Mouse (Mus musculus) limb, embryonic 14.5 days (tissue): ENCODE data around the gene Fmc1. TPM values are rescaled to one million over a fixed set of nuclear protein-coding genes. Genes with fewer than 3 reads are reported as not detected.

ENCODE experiments used
- ATAC-seq: fragments of 200-750 bp; cut with Nextera tagmentation; 2 replicates; pipeline ENCODE4 v1.8.0; 2017; ENCODE audit warnings: low read depth, moderate number of reproducible peaks, moderate TSS enrichment; ENCODE audit not compliant: low FRiP score
- DNase-seq: peaks from one replicate; pipeline ENCODE4 v3.0.0-alpha.2; 2015; ENCODE audit warnings: low spot score
- H3K27ac ChIP-seq: fragments of 300-500 bp; sonication (generic); replicated peaks from 2 replicates; pipeline ENCODE4 v1.5.1; 2014; ENCODE audit warnings: low read depth, mild to moderate bottlenecking, low read length, moderate library complexity, mixed read lengths
- H3K27me3 ChIP-seq: fragments of 300-500 bp; sonication (generic); 2 replicates; pipeline ENCODE4 v1.6.1; 2014; ENCODE audit warnings: low read length, mixed read lengths; ENCODE audit not compliant: control insufficient read depth, insufficient read depth
- H3K36me3 ChIP-seq: fragments of 300-500 bp; sonication (generic); 2 replicates; pipeline ENCODE4 v1.6.1; 2014; ENCODE audit warnings: mild to moderate bottlenecking, low read length, moderate library complexity, mixed read lengths; ENCODE audit not compliant: control insufficient read depth, insufficient read depth
- H3K4me1 ChIP-seq: fragments of 300-500 bp; sonication (generic); 2 replicates; pipeline ENCODE4 v1.6.1; 2014; ENCODE audit warnings: antibody characterized with exemption, low read length, mixed read lengths; ENCODE audit not compliant: control insufficient read depth, insufficient read depth
- H3K4me2 ChIP-seq: fragments of 300-500 bp; sonication (generic); replicated peaks from 2 replicates; pipeline ENCODE4 v1.6.1; 2014; ENCODE audit warnings: low read depth, mild to moderate bottlenecking, low read length, moderate library complexity; ENCODE audit not compliant: severe bottlenecking
- H3K4me3 ChIP-seq: fragments of 300-500 bp; sonication (generic); replicated peaks from 2 replicates; pipeline ENCODE4 v1.5.1; 2014; ENCODE audit warnings: low read length
- H3K9ac ChIP-seq: fragments of 300-500 bp; sonication (generic); 2 replicates; pipeline ENCODE4 v1.6.1; 2014; ENCODE audit warnings: mild to moderate bottlenecking, low read depth, low read length, moderate library complexity; ENCODE audit not compliant: severe bottlenecking
- H3K9me3 ChIP-seq: fragments of 300-500 bp; sonication (generic); 2 replicates; pipeline ENCODE4 v1.6.1; 2016; ENCODE audit warnings: low read length; ENCODE audit not compliant: control insufficient read depth
- POLR2A ChIP-seq: fragments of 200-500 bp; IDR thresholded peaks from 2 replicates; pipeline ENCODE4 v1.8.0; 2012; ENCODE audit warnings: inconsistent platforms, mild to moderate bottlenecking, moderate library complexity, borderline replicate concordance; ENCODE audit not compliant: insufficient read depth, insufficient read length; ENCODE audit errors: extremely low read depth
- WGBS: fragments of 180-500 bp; shearing (Covaris S2); extraction: QIAGEN DNeasy Blood & Tissue Kit; methylation state at CpG from one replicate; pipeline ENCODE4 v1.1.7; 2014; 5-methylcytosine and 5-hydroxymethylcytosine counted together
- polyA plus RNA-seq, 2 experiments: library from polyadenylated mRNA; depleted of rRNA in 1 of 2; stranded (reverse) in 1 of 2; unstranded in 1 of 2; fragments of >200 nt; fragmentation: Nextera tagmentation in 1 of 2; extraction: Ambion mirVana in 1 of 2; gene quantifications; 2 replicates each; pipeline versions ENCODE4 v1.2.1 to v1.2.3; 2012 to 2014

The Fmc1 gene
- polyA plus RNA-seq (2012; rRNA removed) (78.3 and 87.5 TPM in 2 replicates), polyA plus RNA-seq (2014; fragmentation: Nextera tagmentation; extraction: Ambion mirVana) (92.0 and 102 TPM in 2 replicates)

DNA sequence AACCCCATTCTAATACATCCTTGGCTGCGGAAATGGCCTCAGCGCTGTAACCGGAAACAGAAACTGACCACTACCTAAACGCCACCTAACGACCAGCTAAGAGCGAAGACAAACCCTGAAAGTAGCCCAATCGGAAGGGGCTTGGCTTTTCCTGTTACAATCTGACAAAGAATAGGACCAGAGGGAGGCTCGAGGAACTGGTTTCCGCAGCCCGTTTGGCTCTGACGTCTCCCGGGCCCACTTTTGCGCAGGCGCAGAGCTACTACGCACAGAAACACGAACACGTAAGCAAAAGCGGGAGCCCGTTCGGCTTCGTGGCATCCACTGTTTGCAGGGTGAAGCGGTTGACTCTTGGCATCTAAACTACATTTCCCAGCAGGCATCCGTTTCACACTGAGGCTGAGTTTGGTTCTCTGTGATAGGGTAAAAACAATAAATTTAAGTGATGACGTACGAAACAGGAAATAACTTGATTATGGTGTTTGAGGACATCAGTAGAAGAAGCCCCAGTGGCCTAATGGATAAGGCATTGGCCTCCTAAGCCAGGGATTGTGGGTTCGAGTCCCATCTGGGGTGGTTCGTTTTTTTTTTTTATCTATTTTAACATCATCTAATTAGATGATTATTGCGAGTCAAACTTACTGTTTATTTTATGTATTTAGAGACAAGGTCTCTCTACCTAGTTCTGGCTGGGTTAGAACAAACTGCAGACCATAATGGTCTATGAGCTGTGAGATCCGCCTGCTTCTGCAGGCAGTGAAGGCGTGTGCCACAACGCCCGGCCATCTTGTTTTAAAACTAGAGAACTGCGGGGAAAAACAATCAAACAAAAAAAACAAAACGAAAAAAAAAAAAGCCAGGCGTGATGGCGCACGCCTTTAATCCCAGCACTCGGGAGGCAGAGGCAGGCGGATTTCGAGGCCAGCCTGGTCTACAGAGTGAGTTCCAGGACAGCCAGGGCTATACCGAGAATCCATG, at the start of gene Fmc1:
Gene Fmc1, plus strand, starts transcription at position 75 of the 978 bp plus-strand sequence.
- WGBS, result 5% methylated on average over 41 of the region's 41 CpGs
- peak; percentile 93 for ATAC-seq
- TF ChIP-seq POLR2A, result peak; percentile 50; the same call in 1 of the 2 replicates

DNA sequence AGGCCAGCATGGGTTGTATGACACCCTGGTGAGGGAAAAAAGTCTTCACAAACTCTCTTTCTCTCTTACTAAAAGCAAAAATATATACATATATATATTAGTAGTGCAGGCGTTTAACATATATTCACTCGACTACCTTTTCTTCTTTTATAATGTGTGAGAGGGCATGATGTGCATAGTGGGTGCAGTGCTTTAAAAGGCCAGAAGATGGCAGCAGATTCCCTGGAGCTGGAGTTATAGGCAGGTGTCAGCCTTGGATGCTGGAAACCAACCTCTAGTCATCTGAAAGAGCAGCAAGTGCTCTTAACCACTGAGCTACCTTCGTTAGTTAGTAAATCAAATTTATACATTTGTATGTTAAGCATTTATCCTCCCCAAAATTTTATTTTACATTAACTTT, 40.8 kb upstream of the Fmc1 start:
- Histone ChIP-seq H3K36me3 (peaks cover 58% of the 10 kb centered on the region), H3K4me3 (no peak overlapping the region), H3K27ac (no peak overlapping the region), H3K4me2 (no peak overlapping the region), H3K9ac (no peak overlapping the region), H3K4me1 (no peaks in the 10 kb centered on the region), H3K27me3 (no peaks in the 10 kb centered on the region), H3K9me3 (no peaks in the 10 kb centered on the region)
- TF ChIP-seq POLR2A, result no peak
- DNase-seq (peak; percentile 19), ATAC-seq (no peak)
- 91% methylated on average over 3 of the region's 3 CpGs for WGBS

More for the DNA sequence above, at the start of gene Fmc1:
- Histone ChIP-seq H3K4me2 (peak within 1 kb of the TSS; percentile 65), H3K4me1 (peaks cover 3% of the 10 kb centered on the region; the same call in 1 of the 2 replicates), H3K27me3 (no peaks in the 10 kb centered on the region), H3K27ac (peak within 1 kb of the TSS; percentile 95), H3K4me3 (peak within 1 kb of the TSS; percentile 82), H3K9ac (peak within 1 kb of the TSS; percentile 86), H3K36me3 (no peaks in the 10 kb centered on the region), H3K9me3 (no peaks in the 10 kb centered on the region)
- DNase-seq, result peak; percentile 99

DNA sequence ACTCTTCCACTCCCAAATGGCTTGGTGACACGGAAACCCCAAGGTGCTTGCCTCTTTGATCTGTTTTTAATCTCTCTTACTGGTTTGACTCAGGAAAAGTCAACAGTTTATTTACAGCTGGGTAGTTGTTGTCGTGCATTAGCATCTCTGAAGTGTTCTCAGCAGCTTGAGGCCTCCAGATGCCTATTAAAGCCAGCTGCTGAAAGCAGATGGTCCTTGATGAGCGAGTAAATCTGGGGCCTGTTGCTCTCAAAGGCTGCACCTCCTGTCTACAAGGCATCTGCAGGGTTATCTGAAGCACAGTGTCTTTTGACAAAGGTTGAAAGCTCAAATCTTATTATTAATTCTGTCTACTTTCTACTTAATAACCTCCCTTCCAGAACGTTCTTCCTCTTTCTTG, 37.7 kb upstream of the Fmc1 start:
- TF ChIP-seq POLR2A, result no peak
- H3K9me3 ChIP-seq, result no peaks in the 10 kb centered on the region
- no peaks in the 10 kb centered on the region for H3K4me1 ChIP-seq
- 31% methylated on average over 4 of the region's 4 CpGs for WGBS
- ATAC-seq, result no peak
- H3K9ac ChIP-seq, result no peak overlapping the region
- H3K4me2 ChIP-seq, result no peak overlapping the region
- H3K36me3 ChIP-seq, result peaks cover 59% of the 10 kb centered on the region
- no peaks in the 10 kb centered on the region for H3K27me3 ChIP-seq
- no peak overlapping the region for H3K4me3 ChIP-seq
- DNase-seq, result no peak
- no peak overlapping the region for H3K27ac ChIP-seq

DNA sequence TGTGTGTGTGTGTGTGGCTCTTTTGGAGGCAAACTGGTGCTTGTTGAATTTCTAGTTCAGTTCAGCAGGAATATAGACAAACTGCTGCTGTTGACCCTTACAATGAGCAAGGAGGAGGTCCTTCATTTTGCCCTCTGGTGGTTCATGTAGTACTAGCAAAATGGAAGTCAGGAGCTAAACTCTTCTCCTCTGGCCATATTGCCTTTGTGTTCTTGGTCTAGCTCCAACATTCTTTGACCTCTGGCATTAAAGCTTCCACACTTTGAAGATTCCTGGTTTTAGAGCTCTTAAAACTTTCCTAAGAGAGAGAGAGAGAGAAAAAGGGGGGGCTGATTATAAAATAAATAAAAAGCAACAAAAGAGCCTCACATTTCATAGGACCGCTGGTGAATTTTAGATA, 21.2 kb upstream of the Fmc1 start:
- DNase-seq (no peak), ATAC-seq (no peak)
- Histone ChIP-seq H3K4me2 (no peak overlapping the region), H3K27me3 (no peaks in the 10 kb centered on the region), H3K27ac (no peak overlapping the region), H3K9me3 (no peaks in the 10 kb centered on the region), H3K4me1 (no peaks in the 10 kb centered on the region), H3K9ac (no peak overlapping the region), H3K4me3 (no peak overlapping the region), H3K36me3 (0 out of 2 replicates have a peak, but pooled peaks cover 3% of the 10 kb centered on the region)
- 86% methylated on average over 1 of the region's 1 CpGs for WGBS
- no peak for TF ChIP-seq POLR2A

DNA sequence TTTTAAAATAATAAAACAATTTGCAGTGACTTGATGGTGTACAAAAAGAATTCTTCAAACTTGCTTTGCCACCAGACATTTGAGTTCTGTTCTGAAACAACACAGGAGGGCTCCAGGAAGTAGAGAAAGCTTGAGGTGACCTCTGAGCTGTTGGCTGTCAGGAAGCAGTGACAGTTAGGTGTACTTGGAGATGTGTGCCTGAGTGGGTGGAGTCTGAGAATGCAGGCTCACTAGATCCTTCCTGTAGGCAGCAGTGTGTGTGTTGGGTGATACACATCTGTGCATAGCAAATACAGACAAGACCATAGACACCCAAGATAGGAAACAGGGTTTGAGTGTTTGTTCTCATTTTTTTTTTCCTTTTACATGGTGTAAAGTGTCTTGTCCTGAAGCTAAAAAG, 20.5 kb upstream of the Fmc1 start:
- no peak overlapping the region for H3K4me2 ChIP-seq
- H3K36me3 ChIP-seq, result 0 out of 2 replicates have a peak, but pooled peaks cover 3% of the 10 kb centered on the region
- no peaks in the 10 kb centered on the region for H3K9me3 ChIP-seq
- no peaks in the 10 kb centered on the region for H3K4me1 ChIP-seq
- TF ChIP-seq POLR2A, result no peak
- ATAC-seq (no peak), DNase-seq (no peak)
- H3K9ac ChIP-seq, result no peak overlapping the region
- H3K4me3 ChIP-seq, result no peak overlapping the region
- H3K27me3 ChIP-seq, result no peaks in the 10 kb centered on the region
- H3K27ac ChIP-seq, result no peak overlapping the region
